Mouse (Mus musculus): Measurements from ENCODE around the gene Lcn4.

DNA sequence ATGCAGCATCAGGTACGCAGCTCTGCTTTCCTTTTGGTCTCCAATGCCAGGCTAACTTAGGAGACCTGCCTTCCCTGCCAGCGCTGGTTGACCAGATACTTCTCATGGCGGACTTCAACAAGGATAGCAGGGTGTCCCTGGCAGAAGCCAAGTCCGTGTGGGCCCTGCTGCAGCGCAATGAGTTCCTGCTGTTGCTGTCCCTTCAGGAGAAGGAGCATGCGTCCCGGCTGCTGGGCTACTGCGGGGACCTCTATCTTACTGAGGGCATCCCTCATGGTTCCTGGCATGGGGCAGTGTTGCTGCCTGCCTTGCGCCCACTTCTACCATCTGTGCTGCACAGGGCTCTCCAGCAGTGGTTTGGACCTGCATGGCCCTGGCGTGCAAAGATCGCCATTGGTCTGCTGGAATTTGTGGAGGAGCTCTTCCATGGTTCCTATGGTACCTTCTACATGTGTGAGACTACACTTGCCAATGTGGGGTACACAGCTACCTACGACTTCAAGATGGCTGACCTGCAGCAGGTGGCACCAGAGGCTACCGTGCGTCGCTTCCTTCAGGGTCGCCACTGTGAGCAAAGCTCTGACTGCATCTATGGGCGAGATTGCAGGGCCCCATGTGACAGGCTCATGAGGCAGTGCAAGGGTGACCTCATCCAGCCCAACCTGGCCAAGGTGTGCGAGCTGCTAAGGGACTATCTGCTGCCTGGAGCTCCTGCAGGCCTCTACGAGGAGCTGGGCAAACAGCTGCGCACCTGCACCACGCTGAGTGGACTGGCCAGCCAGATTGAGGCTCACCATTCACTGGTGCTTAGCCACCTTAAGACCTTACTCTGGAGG is 35.4 kb downstream of the Lcn4 start:
- TF ChIP-seq CTCF (IDR thresholded peaks at IDR 0.05; ENCODE audit: control insufficient read depth, insufficient read depth, insufficient replicate concordance, low read depth, low read length) (no peak), POLR2A (IDR thresholded peaks at IDR 0.05; ENCODE audit: control insufficient read depth, low read depth, low read length) (no peak)

Data from testis, adult 2 months (tissue).